Mouse (Mus musculus) liver, embryonic 14 days (tissue): ENCODE data around the gene Irx2. TPM values are rescaled to one million over a fixed set of nuclear protein-coding genes. Genes with fewer than 3 reads are reported as not detected.

ENCODE experiments used
- polyA plus RNA-seq: library from polyadenylated mRNA; depleted of rRNA; stranded (reverse); fragments of >200 nt; gene quantifications from 2 replicates; pipeline ENCODE4 v1.2.3, GENCODE M21; 2012; rRNA removed

Irx2 gene
- 0.03 and 0.09 TPM in 2 replicates for polyA plus RNA-seq

DNA sequence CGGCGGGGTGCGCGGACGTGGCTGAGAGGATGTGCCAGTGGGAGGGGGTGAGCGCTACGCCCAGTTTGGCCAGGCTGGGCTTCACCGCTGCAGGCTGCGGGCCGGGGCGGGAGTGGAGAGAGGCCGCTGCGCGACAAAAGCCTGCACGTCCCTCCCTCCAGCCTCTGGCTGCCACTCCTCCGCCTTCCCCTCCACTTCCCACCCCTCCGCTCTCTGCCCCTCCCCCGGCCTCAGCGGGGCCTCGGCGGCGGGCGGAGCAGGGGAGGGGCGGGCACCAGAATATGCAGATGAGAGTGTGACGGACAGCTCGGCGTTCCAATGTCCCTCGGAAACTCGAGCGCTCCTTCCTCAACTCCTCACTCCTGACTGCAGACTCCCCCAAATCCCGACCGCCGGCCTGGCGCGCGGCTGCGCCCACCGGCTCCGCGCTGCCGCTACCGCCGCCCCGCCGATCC lies at the start of gene Irx2:
Gene Irx2 (plus strand): TSS at position 359 of the 455 bp plus-strand sequence.

